Mouse (Mus musculus): Measurements from ENCODE around the gene Paf1.

- TF ChIP-seq GATA1 (IDR thresholded peaks at IDR 0.05; ENCODE audit: borderline replicate concordance, low read length) (no peak), FLI1 (IDR thresholded peaks at IDR 0.05; ENCODE audit: low read length) (no peak)
Measured at GRCm38 (mm10) chr7:28376011-28376771, 16.6 kb upstream of the Paf1 start.

Measured in megakaryocyte, embryonic 14.5 days (primary cell).